In genomic region chr10:117668546-117669300, GRCm38 (mm10) we compare ENCODE assay signal across 27 mouse cellular contexts. TPM values are rescaled to one million over a fixed set of nuclear protein-coding genes. Genes with fewer than 3 reads are reported as not detected.
A peak's percentile ranks its signal among the peaks of the same experiment; 100 is the strongest.
DNase-seq lines count a peak whose midpoint lies in the region; ATAC-seq and TF ChIP-seq lines count a peak whose summit lies in the region.
"Had no signal": no experiment of that assay in that cellular context is flagged by ENCODE, and none has a peak within 500 bp of the region (broad histone marks: within the 10 kb centered on the region; RNA-seq: fewer than 3 reads in every experiment).

No protein-coding gene starts in this region.

- no peak overlapping the region for H3K9ac ChIP-seq in stomach, embryonic 14.5 days (replicated peaks; ENCODE audit: low read depth, low read length)
- H3K9ac ChIP-seq: forebrain, embryonic 15.5 days; heart, embryonic 12.5 days; liver, embryonic 13.5 days; lung, embryonic 14.5 days; neural tube, embryonic 12.5 days had no signal

- no peak for DNase-seq in layer of hippocampus, adult 2 months (ENCODE audit: low spot score in 2 of 2)
- no peak for DNase-seq in layer of hippocampus, adult 11-12 months (ENCODE audit: low spot score)
- no peak for DNase-seq in limb, embryonic 10.5 days (ENCODE audit: low spot score)
- no peak for DNase-seq in lung, adult 18-20 months
- no peak for DNase-seq in yolk sac, embryonic 10.5 days (ENCODE audit: low spot score)
- DNase-seq: B cell, adult 2 months; cerebellum, adult 11 months; cerebellum, postnatal 10 days; gastrocnemius, postnatal 14 days; heart, adult 11 months; heart, postnatal 10 days; kidney, postnatal 14 days; left cerebral cortex, postnatal 4 days; liver, embryonic 13.5 days; midbrain, embryonic 14.5 days; right cerebral cortex, postnatal 25 days had no signal

- H3K4me1 ChIP-seq in limb, embryonic 10.5 days: peaks cover 38% of the 10 kb centered on the region
- H3K4me1 ChIP-seq in stomach, embryonic 14.5 days (ENCODE audit: control insufficient read depth, insufficient read depth, low read length): peaks cover 3% of the 10 kb centered on the region; the same call in 1 of the 2 replicates
- H3K4me1 ChIP-seq: liver, embryonic 13.5 days; megakaryocyte, embryonic 14.5 days had no signal

- peak overlapping the region; percentile 46; the same call in 1 of the 2 replicates for H3K27ac ChIP-seq in layer of hippocampus, adult 2 months
- peak overlapping the region; percentile 86 for H3K27ac ChIP-seq in limb, embryonic 10.5 days
- H3K27ac ChIP-seq in stomach, embryonic 14.5 days (ENCODE audit: low read length): 0 out of 2 replicates have a peak overlapping the region, but pooled peaks have one; percentile 7
- H3K27ac ChIP-seq: forebrain, embryonic 15.5 days; hindbrain, postnatal 0 days; liver, embryonic 13.5 days; neural tube, embryonic 12.5 days had no signal

- no peaks in the 10 kb centered on the region for H3K27me3 ChIP-seq in limb, embryonic 10.5 days (ENCODE audit: low read depth, poor library complexity, severe bottlenecking)
- H3K27me3 ChIP-seq in stomach, embryonic 14.5 days (ENCODE audit: control insufficient read depth, insufficient read depth, low read length): no peaks in the 10 kb centered on the region
- H3K27me3 ChIP-seq: CH12.LX; forebrain, embryonic 15.5 days; heart, embryonic 12.5 days; liver, embryonic 13.5 days; neural tube, embryonic 12.5 days; Patski had no signal

- no peak for ATAC-seq in stomach, embryonic 14.5 days (ENCODE audit: insufficient number of reproducible peaks, insufficient read depth, low FRiP score, low read depth)
- no peak for ATAC-seq in cerebellum, adult (ENCODE audit: insufficient number of reproducible peaks, low FRiP score, low TSS enrichment)
- ATAC-seq: forebrain, embryonic 15.5 days; Patski had no signal

- no peak overlapping the region for H3K4me3 ChIP-seq in layer of hippocampus, adult 2 months
- H3K4me3 ChIP-seq in limb, embryonic 10.5 days: 0 out of 2 replicates have a peak overlapping the region, but pooled peaks have one; percentile 2
- no peak overlapping the region for H3K4me3 ChIP-seq in stomach, embryonic 14.5 days (ENCODE audit: low read depth, low read length)
- H3K4me3 ChIP-seq: forebrain, embryonic 15.5 days; heart, embryonic 12.5 days; liver, embryonic 13.5 days; megakaryocyte, embryonic 14.5 days; neural tube, embryonic 12.5 days had no signal

- no peak for TF ChIP-seq CTCF in layer of hippocampus, adult 2 months (conservative IDR thresholded peaks at IDR 0.05)

- WGBS in limb, embryonic 10.5 days: 81% methylated on average over 10 of the region's 10 CpGs
- WGBS in stomach, embryonic 14.5 days: 68% methylated on average over 10 of the region's 10 CpGs

- peaks cover 13% of the 10 kb centered on the region for H3K36me3 ChIP-seq in limb, embryonic 10.5 days
- H3K36me3 ChIP-seq in stomach, embryonic 14.5 days (ENCODE audit: control insufficient read depth, insufficient read depth, low read length): no peaks in the 10 kb centered on the region
- H3K36me3 ChIP-seq: forebrain, embryonic 15.5 days; G1E; heart, embryonic 12.5 days; liver, embryonic 13.5 days; neural tube, embryonic 12.5 days had no signal

- no peak overlapping the region for H3K4me2 ChIP-seq in stomach, embryonic 14.5 days (replicated peaks; ENCODE audit: low read depth, low read length)
- H3K4me2 ChIP-seq: forebrain, embryonic 15.5 days; heart, embryonic 12.5 days; liver, embryonic 13.5 days; lung, embryonic 14.5 days; neural tube, embryonic 12.5 days had no signal

- H3K9me3 ChIP-seq in limb, embryonic 10.5 days (replicated peaks): no peaks in the 10 kb centered on the region
- H3K9me3 ChIP-seq in stomach, embryonic 14.5 days (ENCODE audit: control insufficient read depth, low read depth, low read length): no peaks in the 10 kb centered on the region
- H3K9me3 ChIP-seq: forebrain, embryonic 15.5 days; G1E; heart, embryonic 12.5 days; liver, embryonic 13.5 days; megakaryocyte, embryonic 14.5 days; neural tube, embryonic 12.5 days had no signal

RNA-seq across cellular contexts. Expression of gene Cpm, which starts 39.4 kb away (rescaled TPM):
- total RNA-seq in layer of hippocampus, adult 2 months (2021): 1 to 10 TPM; 8.5 to 9.7 TPM
- polyA plus RNA-seq in limb, embryonic 10.5 days (2016; fragmentation: Nextera tagmentation; extraction: Ambion mirVana): 22.5 and 31.5 TPM in 2 replicates
- polyA plus RNA-seq in stomach, embryonic 14.5 days (2014; fragmentation: Nextera tagmentation; extraction: Ambion mirVana): 89.1 and 95.8 TPM in 2 replicates
- polyA plus RNA-seq: G1E had no signal

RNA-seq across cellular contexts. Expression of gene Mdm2, which starts 41.8 kb away (rescaled TPM):
- 10 to 100 TPM; 55.1 to 66.0 TPM for total RNA-seq in layer of hippocampus, adult 2 months (2021)
- 56.3 and 62.4 TPM in 2 replicates for polyA plus RNA-seq in limb, embryonic 10.5 days (2016; fragmentation: Nextera tagmentation; extraction: Ambion mirVana)
- polyA plus RNA-seq in stomach, embryonic 14.5 days (2014; fragmentation: Nextera tagmentation; extraction: Ambion mirVana): 50.2 and 54.1 TPM in 2 replicates

Comparison
In these comparisons a context has a peak if more than half of its experiments do, and no peak if none do; other contexts are left out.
1. H3K27ac ChIP-seq: peak in every context shown above with its lines; median percentile 86 in limb, embryonic 10.5 days; 46 in layer of hippocampus, adult 2 months; 7 in stomach, embryonic 14.5 days.